Mouse (Mus musculus) lung, postnatal 0 days (tissue): ENCODE data around the gene 4930519P11Rik.

ENCODE experiments used
- CTCF ChIP-seq: IDR thresholded peaks from 2 replicates; pipeline ENCODE4 v1.5.1; 2016; ENCODE audit warnings: antibody characterized with exemption, mild to moderate bottlenecking
- EP300 ChIP-seq: IDR thresholded peaks from 2 replicates; pipeline ENCODE4 v1.6.1; 2016; ENCODE audit warnings: antibody characterized with exemption, mild to moderate bottlenecking, control low read depth

- TF ChIP-seq CTCF, result no peak
- TF ChIP-seq EP300, result no peak
These were observed 28.8 kb upstream of the 4930519P11Rik start for GRCm38 (mm10) chr2:154642005-154642459.
